Mouse (Mus musculus) neural tube, embryonic 11.5 days (tissue): ENCODE measurements around the gene Gm7168. TPM values are rescaled to one million over a fixed set of nuclear protein-coding genes. Genes with fewer than 3 reads are reported as not detected.
"Not testable (repeated sequence)": the region's sequence is repeated elsewhere in the genome, so short reads cannot be mapped to it uniquely, and the experiment has no call there.

ENCODE experiments used
- ATAC-seq: fragments of 200-750 bp; cut with Nextera tagmentation; 2 replicates; pipeline ENCODE4 v1.8.0; 2017; ENCODE audit warnings: moderate number of reproducible peaks, mild to moderate bottlenecking, moderate TSS enrichment, moderate library complexity; ENCODE audit not compliant: insufficient read depth, low FRiP score, low TSS enrichment
- DNase-seq: peaks from one replicate; pipeline ENCODE4 v3.0.0-alpha.2; 2015; ENCODE audit warnings: low spot score
- H3K27ac ChIP-seq: fragments of 300-500 bp; sonication (generic); 2 replicates; pipeline ENCODE4 v1.5.1; 2014; ENCODE audit warnings: low read depth, mild to moderate bottlenecking, low read length
- H3K27me3 ChIP-seq: fragments of 300-500 bp; sonication (generic); 2 replicates; pipeline ENCODE4 v1.6.1; 2014; ENCODE audit warnings: mild to moderate bottlenecking, low read length, mixed read lengths; ENCODE audit not compliant: control insufficient read depth, insufficient read depth
- H3K36me3 ChIP-seq: fragments of 300-500 bp; sonication (generic); 2 replicates; pipeline ENCODE4 v1.6.1; 2014; ENCODE audit warnings: mild to moderate bottlenecking, low read length, moderate library complexity, mixed read lengths; ENCODE audit not compliant: control insufficient read depth, insufficient read depth
- H3K4me1 ChIP-seq: fragments of 300-500 bp; sonication (generic); 2 replicates; pipeline ENCODE4 v1.6.1; 2014; ENCODE audit warnings: low read length, mixed read lengths; ENCODE audit not compliant: control insufficient read depth, insufficient read depth
- H3K4me2 ChIP-seq: fragments of 300-500 bp; sonication (generic); 2 replicates; pipeline ENCODE4 v1.6.1; 2014; ENCODE audit warnings: low read depth, mild to moderate bottlenecking, moderate library complexity
- H3K4me3 ChIP-seq: fragments of 300-500 bp; sonication (generic); 2 replicates; pipeline ENCODE4 v1.5.1; 2014; ENCODE audit warnings: low read depth, low read length
- H3K9ac ChIP-seq: fragments of 300-500 bp; sonication (generic); 2 replicates; pipeline ENCODE4 v1.6.1; 2014; ENCODE audit warnings: mild to moderate bottlenecking, low read length
- H3K9me3 ChIP-seq: fragments of 300-500 bp; sonication (generic); 2 replicates; pipeline ENCODE4 v1.6.1; 2016; ENCODE audit warnings: low read length; ENCODE audit not compliant: control insufficient read depth
- WGBS: fragments of 180-500 bp; shearing (Covaris S2); extraction: QIAGEN DNeasy Blood & Tissue Kit; methylation state at CpG from one replicate; pipeline ENCODE4 v1.1.7; 2014; 5-methylcytosine and 5-hydroxymethylcytosine counted together
- polyA plus RNA-seq: library from polyadenylated mRNA; unstranded; fragments of >200 nt; fragmentation: Nextera tagmentation; extraction: Ambion mirVana; gene quantifications from 2 replicates; pipeline ENCODE4 v1.2.1, GENCODE M21; 2014

Gm7168 gene
- polyA plus RNA-seq, result not detected in 2 replicates

DNA sequence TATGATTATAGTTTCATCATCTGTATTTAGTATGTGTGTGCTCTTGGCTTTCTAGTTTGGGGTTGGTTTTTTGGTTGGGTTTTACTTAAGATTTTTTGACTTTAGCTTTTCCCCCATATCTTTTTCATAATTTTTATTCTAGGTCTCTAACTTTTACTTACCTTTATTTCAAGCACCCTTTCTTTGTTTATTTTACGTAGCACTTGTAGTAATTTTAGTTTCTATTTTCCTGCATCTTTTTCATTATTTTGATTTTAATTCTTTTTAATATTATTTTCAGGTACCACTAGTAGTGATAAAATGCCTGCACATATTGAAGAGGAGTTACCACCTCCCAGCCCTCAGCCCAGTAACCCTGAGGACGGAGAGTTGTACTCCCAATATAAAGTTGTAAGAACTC, at the start of gene Gm7168:
Gene Gm7168, plus strand, starts transcription at position 301 of the 400 bp plus-strand sequence.
- H3K4me3 ChIP-seq, H3K36me3 ChIP-seq, H3K4me2 ChIP-seq, H3K9me3 ChIP-seq, H3K27ac ChIP-seq, H3K27me3 ChIP-seq, H3K4me1 ChIP-seq, DNase-seq, H3K9ac ChIP-seq, ATAC-seq: not testable (repeated sequence)
- 100% methylated on average over 1 of the region's 2 CpGs for WGBS

DNA sequence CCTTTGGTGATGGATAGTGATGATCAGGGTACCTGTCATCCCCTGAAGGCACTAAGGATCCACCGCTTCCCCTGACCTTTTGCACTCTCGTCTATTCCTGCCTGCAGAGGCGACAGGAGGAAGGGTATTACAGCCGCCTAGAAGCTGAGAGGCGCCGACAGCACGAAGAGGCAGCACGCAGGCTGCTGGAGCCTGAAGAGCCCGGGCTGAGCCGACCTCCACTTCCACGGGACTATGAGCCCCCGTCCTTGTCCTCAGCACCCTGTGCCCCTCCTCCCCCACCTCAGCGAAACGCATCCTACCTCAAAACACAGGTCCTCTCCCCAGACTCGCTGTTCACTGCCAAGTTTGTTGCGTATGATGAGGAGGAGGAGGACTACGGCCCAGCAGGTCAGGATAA, 49.3 kb upstream of the Gm7168 start:
- no peaks in the 10 kb centered on the region for H3K27me3 ChIP-seq
- H3K4me1 ChIP-seq, result no peaks in the 10 kb centered on the region
- peaks cover 5% of the 10 kb centered on the region; the same call in 1 of the 2 replicates for H3K36me3 ChIP-seq
- no peak overlapping the region for H3K4me3 ChIP-seq
- H3K4me2 ChIP-seq, result no peak overlapping the region
- ATAC-seq (no peak), DNase-seq (no peak)
- WGBS, result 88% methylated on average over 15 of the region's 17 CpGs
- no peaks in the 10 kb centered on the region for H3K9me3 ChIP-seq
- H3K27ac ChIP-seq, result no peak overlapping the region
- no peak overlapping the region for H3K9ac ChIP-seq

DNA sequence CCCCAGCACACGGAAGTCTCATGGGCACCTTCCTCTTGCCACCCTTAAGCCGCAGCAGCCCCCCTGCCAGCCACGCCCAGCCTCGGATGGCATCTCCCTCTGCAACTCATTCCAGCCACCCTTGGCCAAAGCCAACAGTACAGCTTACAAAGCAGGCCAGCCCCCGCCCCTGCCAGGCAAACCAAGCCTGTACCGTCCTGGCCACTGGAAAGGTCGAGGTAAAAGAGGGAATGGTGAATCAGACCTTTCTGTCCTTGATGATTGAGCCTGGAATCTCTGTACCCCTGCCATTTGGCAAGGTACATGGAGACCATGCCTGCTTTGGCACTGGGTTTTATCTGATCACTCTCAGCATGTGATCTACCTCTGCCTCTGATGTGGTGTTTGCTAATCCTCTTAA, 48.9 kb upstream of the Gm7168 start:
- 92% methylated on average over 7 of the region's 7 CpGs for WGBS
- H3K36me3 ChIP-seq, result peaks cover 5% of the 10 kb centered on the region; the same call in 1 of the 2 replicates
- no peaks in the 10 kb centered on the region for H3K4me1 ChIP-seq
- H3K27me3 ChIP-seq, result no peaks in the 10 kb centered on the region
- no peak for DNase-seq
- no peak overlapping the region for H3K27ac ChIP-seq
- no peaks in the 10 kb centered on the region for H3K9me3 ChIP-seq
- ATAC-seq, result no peak
- H3K4me3 ChIP-seq, result no peak overlapping the region
- H3K9ac ChIP-seq, result no peak overlapping the region
- no peak overlapping the region for H3K4me2 ChIP-seq

GRCm38 (mm10) chr17:13903793-13904192, 44.4 kb upstream of the Gm7168 start:
- Histone ChIP-seq H3K4me1 (no peaks in the 10 kb centered on the region), H3K27me3 (no peaks in the 10 kb centered on the region), H3K36me3 (peaks cover 7% of the 10 kb centered on the region; the same call in 1 of the 2 replicates), H3K4me2 (no peak overlapping the region), H3K4me3 (no peak overlapping the region), H3K9ac (no peak overlapping the region), H3K9me3 (no peaks in the 10 kb centered on the region), H3K27ac (no peak overlapping the region)
- no peak for DNase-seq
- no peak for ATAC-seq
- WGBS, result 87% methylated on average over 8 of the region's 8 CpGs

- Histone ChIP-seq H3K27me3 (no peaks in the 10 kb centered on the region), H3K36me3 (peaks cover 7% of the 10 kb centered on the region; the same call in 1 of the 2 replicates), H3K27ac (no peak overlapping the region), H3K9me3 (no peaks in the 10 kb centered on the region), H3K9ac (no peak overlapping the region), H3K4me3 (no peak overlapping the region), H3K4me1 (no peaks in the 10 kb centered on the region), H3K4me2 (no peak overlapping the region)
- no peak for ATAC-seq
- 93% methylated on average over 5 of the region's 5 CpGs for WGBS
- no peak for DNase-seq
Measured at GRCm38 (mm10) chr17:13907082-13907481, 41.1 kb upstream of the Gm7168 start.

DNA sequence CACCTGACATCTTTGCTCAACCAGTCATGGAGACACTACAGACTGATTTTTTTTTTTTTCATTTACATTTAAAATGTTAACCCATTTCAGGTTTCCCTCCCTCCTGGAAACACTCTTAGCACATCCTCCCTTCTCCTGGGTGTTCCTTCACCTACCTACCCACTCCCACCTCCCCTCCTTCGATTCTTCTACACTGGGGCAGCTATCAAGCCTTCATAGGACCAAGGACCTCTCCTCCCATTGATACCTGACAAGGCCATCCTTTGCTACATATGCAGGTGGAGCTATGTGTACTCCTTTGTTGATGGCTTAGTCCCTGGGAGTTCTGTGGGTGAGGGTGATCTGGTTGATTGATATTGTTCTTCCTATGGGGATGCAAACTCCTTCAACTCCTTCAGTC, 40.5 kb upstream of the Gm7168 start:
- Histone ChIP-seq H3K36me3 (peaks cover 7% of the 10 kb centered on the region; the same call in 1 of the 2 replicates), H3K4me2 (no peak overlapping the region), H3K4me1 (no peaks in the 10 kb centered on the region), H3K27ac (no peak overlapping the region), H3K27me3 (no peaks in the 10 kb centered on the region), H3K9ac (no peak overlapping the region), H3K4me3 (no peak overlapping the region), H3K9me3 (no peaks in the 10 kb centered on the region)
- DNase-seq (no peak), ATAC-seq (no peak)
- 87% methylated on average over 1 of the region's 1 CpGs for WGBS

DNA sequence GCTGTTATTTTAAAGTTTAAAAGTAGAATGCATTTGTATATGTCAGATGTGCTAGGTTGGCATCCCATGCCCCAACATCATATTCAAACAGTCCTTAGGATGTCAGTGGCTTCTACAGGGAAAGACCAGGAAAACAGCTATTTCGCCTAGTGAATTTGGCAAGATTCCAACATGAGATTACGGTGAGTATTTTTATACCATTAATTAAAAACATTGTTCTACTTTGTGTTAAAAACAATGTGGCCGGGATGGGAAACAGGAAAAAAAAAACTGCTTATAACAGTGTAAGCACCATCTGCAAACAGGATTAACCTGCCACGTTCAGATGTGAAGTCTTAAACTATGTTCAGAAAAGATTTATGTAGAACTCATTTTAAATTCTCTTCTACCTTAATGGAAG, 34.2 kb upstream of the Gm7168 start:
- 83% methylated on average over 4 of the region's 4 CpGs for WGBS
- DNase-seq, result no peak
- no peaks in the 10 kb centered on the region for H3K9me3 ChIP-seq

GRCm38 (mm10) chr17:13914531-13914930, 33.6 kb upstream of the Gm7168 start:
- DNase-seq (no peak), ATAC-seq (no peak)
- WGBS, result 55% methylated on average over 4 of the region's 4 CpGs
- H3K9ac ChIP-seq, result no peak overlapping the region
- no peaks in the 10 kb centered on the region for H3K36me3 ChIP-seq
- no peak overlapping the region for H3K4me2 ChIP-seq
- H3K27ac ChIP-seq, result no peak overlapping the region
- no peak overlapping the region for H3K4me3 ChIP-seq
- no peaks in the 10 kb centered on the region for H3K4me1 ChIP-seq
- H3K27me3 ChIP-seq, result no peaks in the 10 kb centered on the region
- no peaks in the 10 kb centered on the region for H3K9me3 ChIP-seq

More for the DNA sequence above, 34.2 kb upstream of the Gm7168 start:
- H3K4me2 ChIP-seq, result no peak overlapping the region
- H3K36me3 ChIP-seq, result no peaks in the 10 kb centered on the region
- H3K9ac ChIP-seq, result no peak overlapping the region
- H3K27me3 ChIP-seq, result no peaks in the 10 kb centered on the region
- H3K4me1 ChIP-seq, result no peaks in the 10 kb centered on the region
- ATAC-seq, result no peak
- no peak overlapping the region for H3K27ac ChIP-seq
- H3K4me3 ChIP-seq, result no peak overlapping the region

- DNase-seq (no peak), ATAC-seq (no peak)
- no peak overlapping the region for H3K4me2 ChIP-seq
- H3K4me1 ChIP-seq, result no peaks in the 10 kb centered on the region
- H3K36me3 ChIP-seq, result no peaks in the 10 kb centered on the region
- no peaks in the 10 kb centered on the region for H3K9me3 ChIP-seq
- no peak overlapping the region for H3K27ac ChIP-seq
- H3K27me3 ChIP-seq, result no peaks in the 10 kb centered on the region
- 74% methylated on average over 2 of the region's 2 CpGs for WGBS
- no peak overlapping the region for H3K9ac ChIP-seq
- no peak overlapping the region for H3K4me3 ChIP-seq
Measured at GRCm38 (mm10) chr17:13920771-13921170, 27.4 kb upstream of the Gm7168 start.
